Mouse (Mus musculus): ENCODE results near the gene Acot9. TPM values are rescaled to one million over a fixed set of nuclear protein-coding genes. Genes with fewer than 3 reads are reported as not detected.

The Acot9 gene
- polyA plus RNA-seq, 1 experiment from 2014 or later, result 176 TPM

GRCm38 (mm10) chrX:155306390-155306789 lies 44.1 kb downstream of the Acot9 start:
- in situ Hi-C loops (cut with MboI; ENCODE audit: low pct_unique_long_range_greater_than_20kb), result loop anchor here (25.0 kb wide), 1 partner anchor 594 kb away; no protein-coding TSS in a partner anchor

GRCm38 (mm10) chrX:155318005-155318404 lies 55.8 kb downstream of the Acot9 start:
- in situ Hi-C loops (cut with MboI; ENCODE audit: low pct_unique_long_range_greater_than_20kb), result loop anchor here (5.0 to 25.0 kb wide), 4 partner anchors 103 to 606 kb away; partner anchors contain the start of gene Sat1
- POLR2A ChIA-PET, result interaction anchor here (1.1 kb wide), 1 partner anchor 53 kb away, joined by 3 read pairs; no protein-coding TSS in a partner anchor
- ATAC-seq (peak; percentile 69), DNase-seq (ENCODE audit: low read depth, low spot score) (no peak)
- TF ChIP-seq CTCF (IDR thresholded peaks at IDR 0.05), result peak; percentile 75
- CTCF ChIA-PET, result interaction anchor here (0.7 to 2.0 kb wide), 13 partner anchors 9 to 220 kb away, joined by 3 to 8 read pairs (median 4); partner anchors contain the start of gene Acot9
- H3K27me3 ChIP-seq, result peaks cover 7% of the 10 kb centered on the region

More at GRCm38 (mm10) chrX:155306390-155306789, 44.1 kb downstream of the Acot9 start:
- no peaks in the 10 kb centered on the region for H3K27me3 ChIP-seq
- peak; percentile 52 for TF ChIP-seq CTCF (IDR thresholded peaks at IDR 0.05)
- ChIA-PET CTCF (interaction anchor here (0.9 to 1.1 kb wide), 2 partner anchors 9 to 70 kb away, joined by 3 to 5 read pairs; no protein-coding TSS in a partner anchor), POLR2A (interaction anchor here (0.6 kb wide), 1 partner anchor 18 kb away, joined by 3 read pairs; no protein-coding TSS in a partner anchor)
- DNase-seq (ENCODE audit: low read depth, low spot score), result no peak
- ATAC-seq, result no peak

GRCm38 (mm10) chrX:155337567-155337904 lies 75.3 kb downstream of the Acot9 start:
- no peak for TF ChIP-seq CTCF (IDR thresholded peaks at IDR 0.05)
- in situ Hi-C loops (cut with MboI; ENCODE audit: low pct_unique_long_range_greater_than_20kb), result no loop called here
- H3K27me3 ChIP-seq, result peaks cover 7% of the 10 kb centered on the region
- ChIA-PET CTCF (no interaction called here), POLR2A (no interaction called here)
- ATAC-seq, result no peak
- DNase-seq (ENCODE audit: low read depth, low spot score), result no peak

- in situ Hi-C loops (cut with MboI; ENCODE audit: low pct_unique_long_range_greater_than_20kb), result no loop called here
- ChIA-PET POLR2A (no interaction called here), CTCF (interaction anchor here (0.8 kb wide), 1 partner anchor 20 kb away, joined by 4 read pairs; no protein-coding TSS in a partner anchor)
- H3K27me3 ChIP-seq, result peaks cover 1% of the 10 kb centered on the region
- ATAC-seq (peak; percentile 94), DNase-seq (ENCODE audit: low read depth, low spot score) (no peak)
- TF ChIP-seq CTCF (IDR thresholded peaks at IDR 0.05), result no peak
Observed at GRCm38 (mm10) chrX:155337905-155338721, 75.9 kb downstream of the Acot9 start.

GRCm38 (mm10) chrX:155340654-155341053 lies 78.4 kb downstream of the Acot9 start, which contains the start of gene Prdx4:
Prdx4 (minus strand) TSS chrX:155340754.
- no peak for TF ChIP-seq CTCF (IDR thresholded peaks at IDR 0.05)
- ChIA-PET CTCF (interaction anchor here (1.3 kb wide), 1 partner anchor 35 kb away, joined by 4 read pairs; no protein-coding TSS in a partner anchor), POLR2A (no interaction called here)
- ATAC-seq (no peak), DNase-seq (ENCODE audit: low read depth, low spot score) (no peak)
- in situ Hi-C loops (cut with MboI; ENCODE audit: low pct_unique_long_range_greater_than_20kb), result no loop called here
- no peaks in the 10 kb centered on the region for H3K27me3 ChIP-seq

GRCm38 (mm10) chrX:155346249-155346648 lies 84.0 kb downstream of the Acot9 start:
- in situ Hi-C loops (cut with MboI; ENCODE audit: low pct_unique_long_range_greater_than_20kb), result no loop called here
- no peak for TF ChIP-seq CTCF (IDR thresholded peaks at IDR 0.05)
- DNase-seq (ENCODE audit: low read depth, low spot score) (no peak), ATAC-seq (no peak)
- ChIA-PET POLR2A (no interaction called here), CTCF (interaction anchor here (1.1 kb wide), 1 partner anchor 23 kb away, joined by 3 read pairs; no protein-coding TSS in a partner anchor)
- peaks cover 8% of the 10 kb centered on the region for H3K27me3 ChIP-seq

Other genes starting within 250 kb of the Acot9 start
- not detected for gene Magea5, start 199.3 kb upstream of the Acot9 start, polyA plus RNA-seq (2021)
- gene Magea1, start 172.7 kb upstream of the Acot9 start, polyA plus RNA-seq (2021), result not detected
- not detected for gene Magea2, start 168.8 kb upstream of the Acot9 start, polyA plus RNA-seq (2021)
- gene Cldn34b2, start 134.0 kb upstream of the Acot9 start, polyA plus RNA-seq (2021), result not detected
- 399 TPM for gene Sat1, start 46.0 kb upstream of the Acot9 start, polyA plus RNA-seq (2021)
- gene Prdx4, start 78.3 kb downstream of the Acot9 start, polyA plus RNA-seq (2021), result 133 TPM